Mouse (Mus musculus) spleen, adult 18-20 months (tissue): ENCODE measurements at regions not wholly inside any gene's neighbourhood (a gene's known extent, or its start where the extent isn't known, plus 50 kb on each side); places are given as distances from the start of the nearest gene placed in this dataset.

Source experiments
- DNase-seq, 2 experiments: peaks; one replicate each; pipeline ENCODE4 v3.0.0; 2022; ENCODE audit warnings: mixed read lengths in 2 of 2

DNA sequence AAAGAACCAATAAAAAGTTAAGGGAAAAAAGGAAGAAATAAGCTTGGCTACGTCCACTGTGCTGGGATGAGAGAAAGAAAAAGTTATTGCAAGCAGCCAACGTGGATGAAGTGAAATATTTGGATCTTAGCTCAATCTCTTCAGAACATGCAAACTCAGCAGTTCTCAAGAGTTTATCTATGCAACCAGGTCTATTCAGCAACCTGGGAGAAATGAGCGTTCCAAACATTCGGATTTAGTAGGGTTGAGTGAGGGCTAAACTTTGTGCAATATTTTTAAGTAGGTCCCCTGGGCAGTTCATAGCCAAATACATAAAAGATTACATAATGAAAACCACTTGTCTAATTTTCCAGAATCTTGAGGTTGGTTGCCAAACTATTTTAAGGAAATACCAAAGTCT lies 129.0 kb upstream of the Tmem164 start:
- DNase-seq, result no peak

DNA sequence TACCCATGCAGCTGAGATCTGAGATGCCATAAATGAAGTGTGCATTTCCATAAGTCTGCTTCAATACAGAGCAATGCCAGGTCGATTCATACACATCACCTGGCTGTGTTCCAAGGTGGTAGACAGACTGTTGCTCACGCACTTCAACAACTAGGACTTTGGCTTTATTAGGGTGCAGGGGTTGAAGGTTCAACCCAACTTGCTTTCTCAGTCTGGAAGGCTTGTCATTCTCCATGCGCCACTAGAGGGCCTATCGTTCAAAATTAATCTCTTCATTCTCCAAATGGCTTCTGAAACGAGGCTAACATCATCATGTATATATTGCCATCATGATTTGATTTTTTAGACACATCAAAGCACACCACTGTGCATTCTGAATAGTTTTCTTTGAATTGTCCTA lies 127.0 kb upstream of the Tmem164 start:
- peak in 1 of 2 experiments; percentile 13 for DNase-seq

DNA sequence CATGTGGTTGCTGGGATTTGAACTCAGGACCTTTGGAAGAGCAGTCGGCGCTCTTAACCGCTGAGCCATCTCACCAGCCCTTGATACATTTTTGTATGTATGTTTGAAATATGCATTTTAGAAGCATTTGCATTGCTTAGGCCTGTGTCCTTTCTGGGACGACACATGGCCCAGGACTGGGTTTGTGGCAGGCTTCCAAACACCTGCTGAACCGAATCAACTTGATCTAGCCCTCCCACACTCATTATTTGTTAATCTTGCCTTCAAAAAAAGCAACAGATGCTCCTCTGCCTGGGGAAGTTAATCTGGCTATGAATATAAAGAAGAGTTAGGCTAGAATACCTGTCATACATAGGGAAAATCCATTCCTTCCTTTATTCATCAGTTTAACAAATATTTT lies 123.7 kb upstream of the Tmem164 start:
- no peak for DNase-seq

- DNase-seq, result no peak
Observed at GRCm38 (mm10) chrX:142560209-142560912, 120.8 kb upstream of the Tmem164 start.

DNA sequence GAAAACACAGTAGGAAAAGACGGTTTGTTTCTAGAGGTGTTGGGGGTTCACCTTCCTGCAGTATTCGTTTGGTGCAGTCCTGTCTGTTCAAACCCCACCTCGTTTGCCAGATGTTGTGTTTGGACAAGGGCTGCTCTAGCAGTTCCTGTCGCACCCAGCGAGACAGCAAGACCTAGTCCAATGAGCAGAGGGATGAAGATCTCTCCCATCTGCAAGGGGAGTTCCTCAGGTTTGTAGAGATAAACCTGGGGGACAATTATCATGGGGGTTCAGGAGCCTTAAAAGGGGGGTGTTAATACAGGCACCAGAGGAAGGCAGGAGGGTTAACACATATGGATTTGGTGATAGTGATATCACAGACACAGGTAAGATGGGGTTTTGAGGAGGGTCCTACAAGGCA lies 119.4 kb upstream of the Tmem164 start:
- DNase-seq, result no peak

- DNase-seq, result no peak
Observed at GRCm38 (mm10) chrX:142564186-142564585, 117.0 kb upstream of the Tmem164 start.

DNA sequence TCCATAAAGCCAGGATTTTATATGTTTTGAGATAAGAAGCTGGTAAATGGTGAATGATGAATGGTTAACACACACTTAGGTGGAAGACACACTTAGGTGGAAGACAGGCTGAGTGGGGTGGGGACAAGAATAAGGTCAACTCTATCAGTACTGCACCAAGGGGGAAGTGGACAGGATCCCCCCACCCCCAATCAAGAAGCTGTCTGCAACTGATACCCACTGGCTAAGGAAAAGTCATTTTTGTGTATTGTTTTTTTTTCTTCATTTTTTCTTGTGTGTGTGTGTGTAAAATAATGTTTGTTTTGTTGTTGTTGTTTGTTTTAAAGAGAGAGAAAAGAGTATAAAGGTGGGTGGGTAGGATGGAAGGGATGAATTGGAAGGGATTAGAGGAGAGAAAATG lies 109.4 kb upstream of the Tmem164 start:
- no peak for DNase-seq

DNA sequence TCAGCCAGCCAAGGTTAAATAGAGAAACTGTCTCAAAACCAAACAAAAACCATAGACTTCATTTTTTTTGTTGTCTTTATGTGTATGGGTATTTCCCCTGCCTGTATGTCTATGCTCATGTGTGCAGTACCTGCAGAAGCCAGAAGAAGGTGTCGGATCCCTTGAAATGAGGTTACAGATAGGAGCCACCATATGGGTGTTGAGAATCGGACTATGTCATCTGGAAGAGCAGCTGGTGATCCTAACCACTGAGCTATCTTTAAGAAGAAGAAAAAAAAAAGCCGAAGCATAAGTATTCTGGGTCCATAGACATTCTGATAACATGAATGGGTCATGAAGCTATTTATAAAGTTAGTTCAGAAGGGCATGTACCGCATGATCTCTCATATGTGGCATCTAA lies 107.2 kb upstream of the Tmem164 start:
- DNase-seq, result no peak

DNA sequence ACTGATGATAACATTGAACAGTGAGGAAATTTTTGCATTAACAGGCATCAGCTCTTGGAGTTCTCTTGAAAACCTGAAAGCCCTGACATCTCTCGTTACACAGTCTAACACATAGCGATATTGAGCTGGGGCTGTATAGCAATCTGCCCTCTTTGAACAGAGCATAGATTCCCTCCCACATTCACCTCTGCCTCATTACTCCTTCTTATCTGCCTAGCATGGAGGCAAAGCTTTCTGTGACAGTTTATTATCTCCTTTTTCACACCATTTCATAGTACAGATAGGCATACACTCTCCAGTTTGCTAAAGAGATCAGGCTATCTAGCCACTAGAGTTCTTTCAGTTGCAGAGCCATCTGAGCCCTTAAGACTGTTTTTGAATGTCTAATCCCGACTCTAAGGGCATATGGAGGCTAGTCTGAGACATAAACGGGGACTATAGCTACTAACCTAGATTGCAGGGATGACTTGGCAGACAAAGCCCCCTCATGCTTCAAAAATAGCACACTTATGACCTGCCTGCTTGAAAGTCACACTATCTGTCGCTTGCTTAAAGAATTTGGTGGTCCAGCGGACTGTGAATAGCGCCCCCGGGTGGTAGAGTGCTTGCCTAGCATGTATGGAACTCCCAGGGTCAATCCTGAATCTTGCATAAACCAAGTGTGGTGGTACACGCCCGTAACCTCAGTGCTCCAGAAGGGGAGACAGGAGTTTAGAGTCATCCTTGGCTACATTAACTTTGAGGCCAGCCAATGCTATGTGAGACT lies 106.1 kb upstream of the Tmem164 start:
- no peak for DNase-seq

- no peak for DNase-seq
Observed at GRCm38 (mm10) chrX:142576127-142576526, 105.1 kb upstream of the Tmem164 start.

DNA sequence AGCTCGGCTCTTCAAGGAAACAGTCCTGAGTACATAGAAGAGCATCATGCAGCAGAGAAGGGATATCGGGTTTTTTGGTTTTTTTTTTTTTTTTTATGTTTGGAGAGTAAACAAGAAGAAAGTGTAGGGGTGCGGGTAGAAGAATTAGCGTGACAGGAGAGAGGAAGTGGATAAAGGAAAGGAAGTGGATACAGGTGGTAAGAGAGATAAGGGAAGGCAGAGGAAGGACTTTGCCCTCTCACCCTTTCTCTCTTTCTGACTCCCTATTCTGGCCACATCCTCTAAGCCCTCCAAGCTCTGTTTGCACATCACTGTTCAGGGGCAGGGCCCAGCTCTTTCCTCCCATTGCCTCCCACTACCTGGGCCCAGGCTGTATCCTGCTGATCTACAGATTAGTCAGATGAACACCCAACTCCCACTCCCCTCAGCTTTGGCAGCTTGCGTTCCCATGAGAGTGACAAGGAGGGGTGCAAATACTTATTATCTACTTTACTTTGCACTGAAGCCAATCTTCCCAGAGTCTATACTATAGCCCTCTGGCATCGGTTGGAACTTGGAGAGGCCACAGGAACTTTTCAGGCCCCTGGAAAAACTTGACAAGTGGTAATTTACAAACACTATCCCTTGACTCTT lies 103.6 kb upstream of the Tmem164 start:
- DNase-seq, result no peak

GRCm38 (mm10) chrX:142585281-142585680 lies 95.9 kb upstream of the Tmem164 start:
- DNase-seq, result no peak

GRCm38 (mm10) chrX:142599377-142599776 lies 81.8 kb upstream of the Tmem164 start:
- DNase-seq, result no peak

- no peak for DNase-seq
Observed at GRCm38 (mm10) chrX:142600782-142601181, 80.4 kb upstream of the Tmem164 start.

GRCm38 (mm10) chrX:142605088-142605487 lies 76.1 kb upstream of the Tmem164 start:
- DNase-seq, result no peak

- no peak for DNase-seq
Observed at GRCm38 (mm10) chrX:142606595-142607205, 74.5 kb upstream of the Tmem164 start.

DNA sequence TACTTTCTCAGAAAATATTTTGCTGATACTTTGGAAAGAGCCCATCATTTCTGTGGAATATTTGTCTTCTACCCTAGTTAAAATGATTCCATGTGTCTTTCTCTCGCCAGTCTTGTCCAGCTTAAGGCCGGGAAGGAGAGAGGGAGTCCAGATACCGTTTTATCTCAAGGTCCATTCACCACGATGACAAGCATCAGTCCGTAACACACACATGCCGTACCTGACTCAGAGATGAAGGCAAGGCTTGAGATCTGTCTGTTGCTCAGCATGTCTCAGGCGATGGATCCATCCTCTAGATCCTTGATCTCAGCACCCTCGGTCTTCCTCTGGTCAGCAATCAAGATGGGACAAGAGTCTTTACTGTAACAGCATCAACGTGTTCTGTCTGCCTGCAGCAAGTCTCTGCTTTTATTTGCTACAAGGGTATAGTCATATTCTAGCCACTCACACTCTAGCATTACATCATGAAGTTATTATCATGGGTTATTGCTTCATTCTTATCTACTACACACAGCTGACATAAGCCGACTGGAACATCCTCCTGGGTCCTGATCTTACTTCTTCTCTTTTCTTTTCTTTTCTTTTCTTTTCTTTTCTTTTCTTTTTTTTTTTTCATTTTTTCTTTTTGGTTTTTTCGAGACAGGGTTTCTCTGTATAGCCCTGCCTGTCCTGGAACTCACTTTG lies 64.9 kb upstream of the Tmem164 start:
- no peak for DNase-seq

- no peak for DNase-seq
Observed at GRCm38 (mm10) chrX:142618389-142618788, 62.8 kb upstream of the Tmem164 start.

DNA sequence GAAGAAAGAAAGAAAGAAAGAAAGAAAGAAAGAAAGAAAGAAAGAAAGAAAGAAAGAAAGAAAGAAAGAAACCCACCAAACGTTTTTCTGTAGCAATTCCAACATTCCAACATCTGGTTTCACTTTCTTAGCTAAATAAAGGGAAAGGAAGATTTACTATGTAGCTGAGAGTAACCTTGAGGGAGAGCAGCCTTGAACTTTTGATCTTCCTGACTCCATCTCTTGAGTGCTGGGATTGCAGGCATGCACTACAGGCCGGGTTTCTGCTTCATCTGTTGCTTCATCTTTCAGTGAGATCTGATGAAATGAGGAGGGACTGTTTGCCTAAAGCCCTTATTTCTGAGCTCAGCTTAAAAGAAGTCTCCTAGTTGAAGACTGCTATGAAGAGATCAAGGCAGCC lies 57.8 kb upstream of the Tmem164 start:
- no peak for DNase-seq

- DNase-seq, result no peak
Observed at GRCm38 (mm10) chrX:142623882-142624281, 57.3 kb upstream of the Tmem164 start.
